Mouse (Mus musculus): ENCODE results near the gene Gm17545. TPM values are rescaled to one million over a fixed set of nuclear protein-coding genes. Genes with fewer than 3 reads are reported as not detected.

Gm17545 gene
- not detected in 2 replicates for polyA plus RNA-seq (2015; fragmentation: Nextera tagmentation; extraction: Ambion mirVana)

GRCm38 (mm10) chr9:22453990-22454389, at the start of gene Gm17545:
Gm17545 (plus strand) TSS chr9:22454290.

GRCm38 (mm10) chr9:22411002-22411857, 42.9 kb upstream of the Gm17545 start, which contains the start of gene 9530077C05Rik:
9530077C05Rik (plus strand) TSS chr9:22411513.

GRCm38 (mm10) chr9:22469643-22470042, 15.6 kb downstream of the Gm17545 start, which contains the start of gene Rp9:
Rp9 (minus strand) TSS chr9:22469743.

DNA sequence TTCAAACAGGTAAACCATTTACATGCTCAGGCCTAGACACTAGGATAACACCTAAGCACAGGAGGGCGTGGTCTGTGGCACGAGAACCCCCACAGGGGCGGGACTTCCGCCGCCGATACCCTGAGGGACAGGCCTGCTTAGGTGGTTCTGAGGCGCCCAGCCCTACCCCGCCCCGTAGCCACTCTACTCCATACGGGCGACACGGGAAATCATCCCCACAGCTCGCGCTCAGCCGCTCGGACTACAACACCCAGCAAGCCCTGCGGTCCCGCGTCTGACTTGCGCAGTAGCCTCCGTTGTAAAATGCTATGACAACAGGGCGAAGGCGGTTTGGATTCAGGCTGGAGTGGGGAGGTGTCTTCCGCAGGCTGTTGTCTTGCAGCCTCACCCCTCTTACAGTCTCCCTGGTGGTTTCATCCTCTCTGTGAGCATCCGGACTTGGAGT, 21.4 kb downstream of the Gm17545 start, which contains the start of gene Bbs9:
Gene Bbs9 (plus strand): TSS at position 292 of the 445 bp plus-strand sequence.

Other genes with a start within 250 kb of the Gm17545 start
- gene Zfp809, start 228.6 kb upstream of the Gm17545 start, polyA plus RNA-seq (2015; fragmentation: Nextera tagmentation; extraction: Ambion mirVana), result 9.9 and 12.4 TPM in 2 replicates
- gene Zfp599, start 194.4 kb upstream of the Gm17545 start, polyA plus RNA-seq (2015; fragmentation: Nextera tagmentation; extraction: Ambion mirVana), result 1.9 TPM in 2 replicates
- gene Zfp810, start 146.6 kb upstream of the Gm17545 start, polyA plus RNA-seq (2015; fragmentation: Nextera tagmentation; extraction: Ambion mirVana), result 4.8 and 6.1 TPM in 2 replicates
- 19.8 and 20.3 TPM in 2 replicates for gene Anln, start 65.1 kb upstream of the Gm17545 start, polyA plus RNA-seq (2015; fragmentation: Nextera tagmentation; extraction: Ambion mirVana)
- 5.4 and 5.8 TPM in 2 replicates for gene 9530077C05Rik, start 42.8 kb upstream of the Gm17545 start, polyA plus RNA-seq (2015; fragmentation: Nextera tagmentation; extraction: Ambion mirVana)
- gene Rp9, start 15.5 kb downstream of the Gm17545 start, polyA plus RNA-seq (2015; fragmentation: Nextera tagmentation; extraction: Ambion mirVana), result 95.9 and 98.4 TPM in 2 replicates
- gene Bbs9, start 21.4 kb downstream of the Gm17545 start, polyA plus RNA-seq (2015; fragmentation: Nextera tagmentation; extraction: Ambion mirVana), result 3.8 and 4.9 TPM in 2 replicates

All from spleen, postnatal 0 days (tissue).